Mouse (Mus musculus): Measurements from ENCODE around the gene Ifna2. TPM values are rescaled to one million over a fixed set of nuclear protein-coding genes. Genes with fewer than 3 reads are reported as not detected.

Gene Ifna2
- polyA plus RNA-seq (2015; fragmentation: Nextera tagmentation; extraction: Ambion mirVana) = not detected in 2 replicates

- Histone ChIP-seq H3K4me3 (ENCODE audit: low read depth, low read length) (no peak within 1 kb of the TSS), H3K36me3 (ENCODE audit: control insufficient read depth, insufficient read depth) (no peaks in the 10 kb centered on the region), H3K4me2 (replicated peaks; ENCODE audit: low read depth) (no peak within 1 kb of the TSS), H3K9me3 (ENCODE audit: control insufficient read depth) (no peaks in the 10 kb centered on the region), H3K4me1 (replicated peaks; ENCODE audit: control insufficient read depth, insufficient read depth, low read length) (no peaks in the 10 kb centered on the region), H3K27me3 (replicated peaks; ENCODE audit: control insufficient read depth, insufficient read depth, low read length) (no peaks in the 10 kb centered on the region), H3K27ac (ENCODE audit: low read depth, low read length) (no peak within 1 kb of the TSS), H3K9ac (ENCODE audit: low read depth, low read length) (no peak within 1 kb of the TSS)
- no peak for ATAC-seq
- 71% methylated on average over 1 of the region's 1 CpGs for WGBS
- no peak for TF ChIP-seq CTCF (IDR thresholded peaks at IDR 0.05; ENCODE audit: low read depth)
Measured at GRCm38 (mm10) chr4:88683812-88684211, at the start of gene Ifna2. Gene Ifna2 (minus strand): TSS chr4:88683912.

- Histone ChIP-seq H3K27ac (ENCODE audit: low read depth, low read length) (no peak overlapping the region), H3K4me1 (replicated peaks; ENCODE audit: control insufficient read depth, insufficient read depth, low read length) (no peaks in the 10 kb centered on the region), H3K9ac (ENCODE audit: low read depth, low read length) (no peak overlapping the region), H3K36me3 (ENCODE audit: control insufficient read depth, insufficient read depth) (no peaks in the 10 kb centered on the region), H3K4me3 (ENCODE audit: low read depth, low read length) (no peak overlapping the region), H3K4me2 (replicated peaks; ENCODE audit: low read depth) (no peak overlapping the region), H3K9me3 (ENCODE audit: control insufficient read depth) (no peaks in the 10 kb centered on the region), H3K27me3 (replicated peaks; ENCODE audit: control insufficient read depth, insufficient read depth, low read length) (no peaks in the 10 kb centered on the region)
- no peak for ATAC-seq
- peak; percentile 80 for TF ChIP-seq CTCF (IDR thresholded peaks at IDR 0.05; ENCODE audit: low read depth)
- 0% methylated on average over 1 of the region's 1 CpGs for WGBS
Measured at GRCm38 (mm10) chr4:88727324-88727723, 43.6 kb upstream of the Ifna2 start.

DNA sequence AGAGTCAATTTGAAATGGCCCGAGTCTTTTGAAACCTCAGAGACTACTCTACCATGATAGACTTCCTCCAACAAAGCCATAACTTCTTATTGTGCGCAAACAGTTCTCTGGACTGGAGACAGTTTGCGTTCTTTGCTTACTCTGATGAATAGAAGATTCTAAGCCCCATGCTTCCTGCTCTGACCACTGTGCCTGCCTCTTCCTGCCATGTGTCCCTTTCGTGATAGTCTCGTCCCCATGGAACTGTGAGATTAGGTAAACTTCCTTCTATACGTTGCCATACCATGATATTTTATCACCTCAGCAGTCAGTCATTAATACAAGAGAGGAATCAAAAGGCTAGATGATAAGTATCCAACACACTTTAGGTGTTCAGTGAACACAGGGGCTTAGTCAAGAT, 43.0 kb upstream of the Ifna2 start:
- H3K9ac ChIP-seq (ENCODE audit: low read depth, low read length) = no peak overlapping the region
- no peaks in the 10 kb centered on the region for H3K9me3 ChIP-seq (ENCODE audit: control insufficient read depth)
- H3K4me3 ChIP-seq (ENCODE audit: low read depth, low read length) = no peak overlapping the region
- TF ChIP-seq CTCF (IDR thresholded peaks at IDR 0.05; ENCODE audit: low read depth) = no peak
- no peak for ATAC-seq
- no peaks in the 10 kb centered on the region for H3K4me1 ChIP-seq (replicated peaks; ENCODE audit: control insufficient read depth, insufficient read depth, low read length)
- H3K27ac ChIP-seq (ENCODE audit: low read depth, low read length) = no peak overlapping the region
- H3K4me2 ChIP-seq (replicated peaks; ENCODE audit: low read depth) = no peak overlapping the region
- WGBS = 74% methylated on average over 6 of the region's 6 CpGs
- H3K27me3 ChIP-seq (replicated peaks; ENCODE audit: control insufficient read depth, insufficient read depth, low read length) = no peaks in the 10 kb centered on the region
- no peaks in the 10 kb centered on the region for H3K36me3 ChIP-seq (ENCODE audit: control insufficient read depth, insufficient read depth)

DNA sequence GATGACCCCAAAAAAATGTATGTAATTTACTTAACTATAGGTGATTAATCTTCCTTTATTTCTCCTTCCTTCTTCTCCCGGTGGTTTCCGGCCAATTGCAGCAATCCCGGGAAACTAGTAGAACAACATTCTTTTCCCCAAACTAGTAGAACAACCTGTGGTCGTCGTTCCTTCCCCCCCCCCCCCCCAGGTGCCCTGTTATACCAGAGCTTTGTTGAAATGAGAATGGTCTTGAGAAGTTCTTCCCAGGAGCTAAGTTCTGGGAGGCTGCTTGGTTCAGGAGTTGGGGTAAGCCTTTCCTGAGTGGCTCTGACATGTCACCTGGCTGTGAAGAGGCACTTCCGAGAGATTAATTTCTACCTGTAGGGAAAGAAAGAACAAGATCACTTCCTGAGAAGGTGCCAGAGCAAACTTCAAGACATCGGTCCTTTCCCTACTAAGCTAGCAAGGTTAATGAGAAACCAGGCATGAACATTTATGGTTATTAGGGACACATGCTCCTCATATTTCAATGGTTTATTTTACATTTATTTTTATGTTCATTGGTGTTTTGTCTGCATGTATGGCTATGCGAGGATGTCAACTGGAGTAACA, 39.9 kb upstream of the Ifna2 start:
- H3K9me3 ChIP-seq (ENCODE audit: control insufficient read depth) = no peaks in the 10 kb centered on the region
- ATAC-seq = peak; percentile 11; the same call in 1 of the 2 replicates
- H3K27ac ChIP-seq (ENCODE audit: low read depth, low read length) = peak overlapping the region; percentile 75
- H3K4me1 ChIP-seq (replicated peaks; ENCODE audit: control insufficient read depth, insufficient read depth, low read length) = 0 out of 2 replicates have a peak, but pooled peaks cover 4% of the 10 kb centered on the region
- no peak overlapping the region for H3K9ac ChIP-seq (ENCODE audit: low read depth, low read length)
- no peaks in the 10 kb centered on the region for H3K27me3 ChIP-seq (replicated peaks; ENCODE audit: control insufficient read depth, insufficient read depth, low read length)
- peak overlapping the region; percentile 85; the same call in 1 of the 2 replicates for H3K4me3 ChIP-seq (ENCODE audit: low read depth, low read length)
- TF ChIP-seq CTCF (IDR thresholded peaks at IDR 0.05; ENCODE audit: low read depth) = no peak
- 23% methylated on average over 8 of the region's 8 CpGs for WGBS
- H3K4me2 ChIP-seq (replicated peaks; ENCODE audit: low read depth) = peak overlapping the region; percentile 74
- H3K36me3 ChIP-seq (ENCODE audit: control insufficient read depth, insufficient read depth) = 0 out of 2 replicates have a peak, but pooled peaks cover 4% of the 10 kb centered on the region

GRCm38 (mm10) chr4:88721791-88722721, 38.3 kb upstream of the Ifna2 start, which contains the start of the genes Gm26566 and Klhl9:
Gene Gm26566 (plus strand): TSS chr4:88721805.
Gene Klhl9 (minus strand): TSS chr4:88722465.
- Histone ChIP-seq H3K4me1 (replicated peaks; ENCODE audit: control insufficient read depth, insufficient read depth, low read length) (0 out of 2 replicates have a peak, but pooled peaks cover 4% of the 10 kb centered on the region), H3K9ac (ENCODE audit: low read depth, low read length) (peak within 1 kb of the TSS; percentile 97), H3K27me3 (replicated peaks; ENCODE audit: control insufficient read depth, insufficient read depth, low read length) (no peaks in the 10 kb centered on the region), H3K4me3 (ENCODE audit: low read depth, low read length) (peak within 1 kb of the TSS; percentile 85), H3K36me3 (ENCODE audit: control insufficient read depth, insufficient read depth) (0 out of 2 replicates have a peak, but pooled peaks cover 4% of the 10 kb centered on the region), H3K27ac (ENCODE audit: low read depth, low read length) (peak within 1 kb of the TSS; percentile 100), H3K4me2 (replicated peaks; ENCODE audit: low read depth) (peak within 1 kb of the TSS; percentile 74), H3K9me3 (ENCODE audit: control insufficient read depth) (no peaks in the 10 kb centered on the region)
- under 1% methylated on average over 82 of the region's 82 CpGs for WGBS
- no peak for TF ChIP-seq CTCF (IDR thresholded peaks at IDR 0.05; ENCODE audit: low read depth)
- peak; percentile 96 for ATAC-seq

DNA sequence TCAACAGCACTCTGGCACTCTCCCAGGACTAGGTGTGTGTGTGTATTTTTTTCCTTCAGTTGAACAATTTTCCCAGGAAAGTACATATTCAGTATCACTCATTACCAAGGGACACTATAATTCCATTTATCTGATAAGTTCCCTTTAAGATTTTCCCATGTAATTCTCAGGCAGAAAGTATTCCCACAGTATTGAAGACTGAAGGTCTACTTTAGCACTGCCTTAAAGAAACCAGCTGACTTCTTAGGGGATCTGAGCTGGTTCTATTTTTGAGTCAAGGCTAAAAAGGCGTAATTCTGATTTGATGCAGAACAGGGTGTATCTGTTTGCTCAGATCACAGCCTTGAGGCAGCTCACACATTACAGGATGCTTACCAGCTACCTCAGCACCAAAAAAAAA, 35.0 kb upstream of the Ifna2 start:
- H3K9me3 ChIP-seq (ENCODE audit: control insufficient read depth) = no peaks in the 10 kb centered on the region
- WGBS = 18% methylated on average over 1 of the region's 1 CpGs
- H3K27me3 ChIP-seq (replicated peaks; ENCODE audit: control insufficient read depth, insufficient read depth, low read length) = no peaks in the 10 kb centered on the region
- peaks cover 10% of the 10 kb centered on the region; the same call in 1 of the 2 replicates for H3K36me3 ChIP-seq (ENCODE audit: control insufficient read depth, insufficient read depth)
- no peak for TF ChIP-seq CTCF (IDR thresholded peaks at IDR 0.05; ENCODE audit: low read depth)
- ATAC-seq = no peak
- peak overlapping the region; percentile 19 for H3K4me3 ChIP-seq (ENCODE audit: low read depth, low read length)
- peak overlapping the region; percentile 74 for H3K4me2 ChIP-seq (replicated peaks; ENCODE audit: low read depth)
- 0 out of 2 replicates have a peak, but pooled peaks cover 4% of the 10 kb centered on the region for H3K4me1 ChIP-seq (replicated peaks; ENCODE audit: control insufficient read depth, insufficient read depth, low read length)
- no peak overlapping the region for H3K27ac ChIP-seq (ENCODE audit: low read depth, low read length)
- H3K9ac ChIP-seq (ENCODE audit: low read depth, low read length) = no peak overlapping the region

All from intestine, postnatal 0 days (tissue).